Mouse (Mus musculus) left cerebral cortex, adult 11 months (tissue): ENCODE results near the gene Atp10b.
A peak's percentile ranks its signal among the peaks of the same experiment; 100 is the strongest.

Experiments
- DNase-seq: peaks from one replicate; pipeline ENCODE4 v3.0.0; 2022; ENCODE audit warnings: low spot score

Gene Atp10b

DNA sequence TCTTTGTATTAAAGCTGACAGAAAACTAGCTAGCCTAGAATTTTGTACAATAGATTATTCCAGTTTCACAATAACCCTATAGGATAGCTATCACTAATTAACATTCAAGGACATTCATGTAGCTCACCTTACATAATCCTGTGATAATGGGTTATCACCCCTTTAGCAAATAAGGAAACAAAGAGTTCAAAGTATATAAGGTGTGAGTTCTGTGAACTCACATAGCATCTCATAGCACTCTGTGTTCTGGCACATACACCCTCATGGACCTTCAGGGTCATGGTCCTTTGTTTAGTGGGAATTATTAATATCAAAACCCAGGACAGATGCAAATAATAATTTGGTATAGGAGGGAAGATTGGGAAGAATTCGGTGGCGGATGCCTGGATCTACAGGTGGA, 50.4 kb downstream of the Atp10b start:
- DNase-seq = no peak

DNA sequence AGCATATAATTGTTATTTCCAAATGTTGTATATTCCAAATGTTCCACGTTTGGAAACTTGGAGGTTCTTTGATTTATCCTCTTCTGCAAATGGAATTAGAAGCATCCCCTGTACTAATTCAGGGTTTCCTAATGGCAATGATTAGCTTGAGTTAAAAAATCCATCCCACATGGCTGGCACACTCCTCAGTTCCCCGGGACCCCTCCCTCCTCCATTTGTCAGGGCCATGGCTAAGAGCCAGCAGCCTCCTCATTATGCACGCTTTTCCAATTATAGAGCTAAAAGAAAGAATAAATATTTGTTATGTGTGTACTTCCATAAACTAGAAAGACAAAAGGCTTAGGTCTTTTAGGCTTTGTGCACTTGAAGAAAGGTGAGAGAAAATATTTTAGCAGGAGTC, 53.9 kb downstream of the Atp10b start:
- DNase-seq = no peak

DNA sequence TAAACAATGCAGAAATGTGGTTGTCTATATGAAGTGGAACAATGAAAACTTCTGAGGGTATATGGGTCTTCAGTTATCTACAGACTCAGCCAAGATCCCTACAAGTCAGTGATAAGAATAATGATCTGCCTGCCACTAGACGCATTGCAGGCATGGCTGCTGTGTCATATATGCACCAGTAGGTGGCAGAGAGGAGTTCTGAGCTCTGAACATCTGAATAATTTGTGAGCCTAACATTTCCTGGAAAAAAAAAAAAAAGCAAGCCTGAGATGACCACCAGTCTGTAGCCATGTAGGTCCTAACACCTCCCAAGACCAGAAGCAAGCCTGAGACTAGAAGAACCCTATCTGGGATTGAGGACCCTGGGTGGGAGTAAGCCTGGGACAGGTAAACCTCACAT, 63.5 kb downstream of the Atp10b start:
- DNase-seq = no peak

DNA sequence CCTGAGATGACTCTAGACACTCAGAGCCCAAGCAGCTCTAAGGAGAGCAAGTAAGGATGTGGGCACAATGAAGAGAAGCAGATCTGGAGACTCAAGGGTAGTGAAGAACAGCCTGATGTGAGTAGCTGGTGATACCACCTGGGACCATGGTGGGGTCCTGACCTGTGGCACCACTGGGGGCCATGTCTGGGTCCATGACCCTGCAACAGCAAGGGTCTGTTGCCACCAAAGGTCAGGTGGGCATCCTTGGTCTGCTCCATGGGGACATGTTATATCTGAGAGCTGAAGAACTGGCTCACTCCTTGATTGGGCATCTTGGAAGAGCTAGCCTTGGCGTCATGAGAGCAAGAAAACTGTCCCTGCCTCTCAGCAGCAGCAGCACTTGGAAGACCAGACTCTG, 64.1 kb downstream of the Atp10b start:
- no peak for DNase-seq

DNA sequence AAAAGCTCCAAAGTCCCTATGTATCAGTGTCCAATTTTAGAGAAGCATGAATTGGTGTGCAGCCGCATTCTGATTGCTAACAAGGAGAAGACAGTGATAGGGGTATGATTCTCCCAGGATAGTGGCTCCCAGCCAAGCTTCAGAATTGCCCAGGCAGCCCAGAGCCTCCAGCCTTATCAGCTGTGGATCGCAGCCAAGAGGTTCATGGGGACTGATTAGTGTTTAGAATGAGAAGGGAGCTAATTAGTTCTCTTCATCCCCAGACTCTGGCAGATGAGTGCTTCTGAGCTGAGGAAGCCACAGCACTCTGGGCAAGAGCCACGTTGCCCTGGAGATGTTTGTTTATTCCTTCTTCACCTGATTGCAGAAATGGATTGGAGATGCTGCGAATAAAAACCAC, 67.3 kb downstream of the Atp10b start:
- peak; percentile 28 for DNase-seq

DNA sequence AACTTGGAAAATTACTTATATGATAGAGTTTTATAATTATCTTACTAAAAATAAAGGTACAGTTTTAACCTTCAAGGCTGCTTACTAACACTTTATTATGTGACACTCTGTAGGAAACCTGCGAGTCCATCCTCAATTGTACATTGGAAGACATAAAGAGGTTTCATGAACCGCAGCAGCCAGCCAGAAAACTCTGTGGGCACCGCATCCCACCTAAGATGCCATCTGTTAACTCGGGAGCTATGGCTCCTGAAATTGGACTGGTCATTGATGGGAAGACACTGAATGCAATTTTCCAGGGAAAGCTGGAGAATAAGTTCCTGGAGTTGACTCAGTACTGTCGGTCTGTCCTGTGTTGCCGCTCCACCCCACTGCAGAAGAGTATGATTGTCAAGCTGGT, 80.6 kb downstream of the Atp10b start:
- DNase-seq = no peak

DNA sequence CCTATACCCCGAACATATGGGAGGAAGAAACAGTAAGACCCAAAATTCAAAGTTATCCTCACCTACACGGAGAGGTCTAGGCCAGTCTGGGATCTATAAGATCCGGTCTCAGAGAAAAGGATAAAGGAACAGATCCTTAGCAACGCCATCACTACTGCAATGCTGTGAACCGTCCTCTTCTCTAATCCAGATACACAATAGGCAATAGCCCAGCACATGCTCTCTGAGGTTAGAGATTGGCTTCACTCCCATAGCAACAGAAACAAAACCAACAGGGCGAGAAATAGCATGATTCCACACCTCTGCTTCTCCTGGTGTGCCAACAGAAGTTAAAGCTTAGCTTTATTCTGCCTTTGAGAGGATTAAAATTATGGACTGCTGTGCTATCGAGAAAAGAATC, 82.4 kb downstream of the Atp10b start:
- DNase-seq = no peak

DNA sequence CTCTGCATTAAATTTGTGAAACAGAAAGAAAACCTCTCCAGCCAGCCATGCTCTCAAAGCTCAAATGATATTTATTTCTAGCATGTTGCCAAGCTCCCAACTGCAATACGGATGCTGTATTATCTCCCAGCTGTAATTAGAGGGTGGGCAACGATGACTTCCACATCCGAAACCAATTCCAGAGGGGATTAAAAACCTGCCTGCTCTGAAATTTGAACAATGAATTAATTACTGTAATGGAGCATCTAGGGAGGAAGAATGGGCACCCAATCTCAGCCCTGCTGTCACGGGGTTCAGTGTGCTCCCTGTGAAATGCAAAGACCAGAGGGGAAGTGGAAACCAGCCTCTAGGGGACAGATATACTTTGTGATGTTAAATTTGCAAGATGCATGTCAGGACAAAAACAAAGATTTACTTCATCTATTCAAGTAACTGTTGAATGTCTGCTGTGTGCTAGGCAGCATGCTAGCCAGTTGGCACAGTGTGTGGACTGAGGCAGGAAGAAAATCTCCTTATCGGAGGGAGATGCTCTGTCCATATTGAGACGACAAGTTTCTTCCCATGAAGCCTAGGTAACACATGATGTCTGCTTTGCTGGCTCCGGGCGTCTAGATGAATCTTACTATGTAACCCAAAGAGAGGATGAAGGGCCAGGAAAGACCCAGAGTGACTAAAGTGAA, 86.8 kb downstream of the Atp10b start:
- no peak for DNase-seq

DNA sequence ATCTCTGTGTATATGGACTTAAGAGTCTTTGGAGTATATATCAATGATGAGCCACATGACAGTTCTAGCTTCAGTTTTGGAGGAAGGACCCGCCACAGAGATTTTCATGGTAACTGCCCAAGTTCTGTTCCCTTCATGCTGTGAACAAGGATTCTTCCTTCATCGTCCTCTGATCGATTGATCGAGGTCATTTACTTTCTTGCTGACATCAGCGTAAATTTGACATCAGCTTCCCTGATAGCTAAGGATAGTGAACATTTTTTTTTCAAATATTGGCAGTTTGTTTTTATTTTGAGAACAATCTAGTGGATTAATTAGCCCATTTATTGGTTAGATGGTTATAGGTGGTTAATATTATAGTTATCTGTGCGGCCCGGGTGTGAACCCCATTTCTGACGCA, 90.1 kb downstream of the Atp10b start:
- no peak for DNase-seq

DNA sequence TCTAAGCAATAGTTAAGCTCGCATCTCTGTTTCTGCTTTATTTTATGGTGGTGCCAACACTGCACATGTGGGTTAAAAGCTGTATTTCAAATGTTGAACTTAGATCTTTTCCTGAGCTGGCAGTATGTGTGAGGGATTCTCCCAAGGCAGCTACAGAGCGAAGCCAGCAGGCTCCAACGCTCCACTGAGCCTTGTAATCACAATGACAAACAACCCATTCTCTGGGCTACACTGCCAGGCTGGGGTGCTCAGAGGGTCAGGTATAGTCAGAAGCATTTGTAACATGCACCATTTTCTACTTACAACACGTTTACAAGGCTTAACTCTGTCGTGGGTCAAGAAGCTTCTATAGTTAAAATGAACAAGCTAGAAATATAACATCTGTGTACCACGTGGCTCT, 103.4 kb downstream of the Atp10b start:
- DNase-seq = no peak

DNA sequence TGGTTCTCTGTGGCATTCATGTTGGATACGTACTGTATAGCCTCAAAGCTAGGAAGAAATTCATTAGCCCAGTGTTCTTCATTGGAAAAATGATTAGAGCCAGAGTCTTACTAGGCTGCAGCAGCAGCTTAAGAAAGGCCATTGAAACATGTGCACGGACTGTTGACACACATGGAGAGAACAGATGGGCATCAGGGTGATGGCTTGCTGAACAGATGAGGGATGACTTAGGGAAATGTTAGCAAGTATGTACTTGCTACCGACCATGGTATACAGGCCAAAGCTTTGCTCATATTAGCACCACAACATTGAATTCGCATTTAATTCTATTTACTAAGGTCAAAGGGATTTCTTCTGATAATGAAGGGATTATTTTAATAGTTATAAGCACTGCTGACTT, 105.6 kb downstream of the Atp10b start:
- DNase-seq = no peak

DNA sequence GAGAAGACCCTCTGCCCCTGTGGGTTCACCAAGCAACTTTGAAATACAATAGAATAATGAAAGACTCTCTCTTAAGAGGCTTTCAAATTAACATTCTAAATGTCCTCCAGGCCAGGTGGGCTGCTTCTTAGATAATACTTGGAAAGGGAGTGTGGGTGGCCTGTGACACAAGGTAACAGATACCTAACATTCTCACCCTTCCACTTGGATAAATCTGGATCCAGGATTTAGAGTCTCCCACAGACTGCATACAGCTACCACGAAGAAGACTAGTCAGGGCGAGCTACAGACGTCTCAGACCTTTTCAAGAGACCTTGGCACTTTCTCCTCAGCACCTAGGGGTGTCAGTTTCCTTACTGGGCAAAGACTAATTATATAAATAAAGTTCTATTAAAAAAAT, 107.6 kb downstream of the Atp10b start:
- no peak for DNase-seq

DNA sequence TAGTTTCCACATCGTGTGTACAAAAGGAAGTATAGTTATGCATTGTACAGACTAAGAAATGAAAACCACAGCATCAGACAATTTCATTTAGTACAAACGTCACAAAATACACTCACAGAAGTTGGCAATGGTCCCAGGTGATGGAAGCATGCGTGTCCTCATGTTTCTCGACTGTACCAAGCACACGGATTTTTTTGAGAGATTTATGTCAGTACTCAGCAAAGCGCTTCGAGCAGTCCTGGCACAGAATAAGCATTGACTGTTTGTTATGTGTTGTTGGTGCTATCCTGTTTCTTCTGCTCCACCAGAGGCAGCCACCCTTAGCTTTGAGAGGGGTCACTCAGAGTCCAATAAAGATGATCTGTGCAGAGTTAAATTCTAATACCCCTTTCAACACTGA, 108.1 kb downstream of the Atp10b start:
- no peak for DNase-seq

DNA sequence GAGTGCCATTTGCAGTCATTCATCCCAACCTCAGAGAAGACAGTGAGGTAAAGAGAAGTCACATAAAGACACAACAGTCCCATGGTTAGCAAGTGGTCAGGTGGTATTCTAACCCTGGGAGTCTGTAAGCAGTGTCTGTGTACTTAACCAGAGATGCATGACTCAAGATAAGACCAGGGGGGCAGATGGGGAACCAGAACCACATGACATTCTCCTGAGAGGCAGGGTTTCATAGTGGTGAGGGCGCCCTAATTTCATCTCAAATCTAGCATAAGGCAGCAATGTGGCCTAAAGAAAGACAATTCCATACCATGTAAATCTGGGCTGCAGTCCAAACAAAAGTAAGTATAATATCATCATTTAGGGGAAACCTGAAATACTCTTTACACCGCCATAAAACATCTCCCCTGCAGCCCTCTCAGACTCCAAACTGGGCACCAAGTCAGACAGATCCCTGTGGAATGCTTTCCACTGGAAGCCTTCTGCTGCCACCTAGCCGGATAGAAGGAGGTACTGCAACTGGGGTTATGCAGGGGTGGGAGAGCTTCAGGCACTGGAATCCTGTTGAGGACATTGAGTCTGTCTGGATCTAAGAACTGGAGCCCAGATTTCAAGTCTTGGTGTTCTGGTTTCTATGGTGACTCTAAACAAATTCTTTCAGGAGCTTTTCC, 114.0 kb downstream of the Atp10b start:
- DNase-seq = no peak

DNA sequence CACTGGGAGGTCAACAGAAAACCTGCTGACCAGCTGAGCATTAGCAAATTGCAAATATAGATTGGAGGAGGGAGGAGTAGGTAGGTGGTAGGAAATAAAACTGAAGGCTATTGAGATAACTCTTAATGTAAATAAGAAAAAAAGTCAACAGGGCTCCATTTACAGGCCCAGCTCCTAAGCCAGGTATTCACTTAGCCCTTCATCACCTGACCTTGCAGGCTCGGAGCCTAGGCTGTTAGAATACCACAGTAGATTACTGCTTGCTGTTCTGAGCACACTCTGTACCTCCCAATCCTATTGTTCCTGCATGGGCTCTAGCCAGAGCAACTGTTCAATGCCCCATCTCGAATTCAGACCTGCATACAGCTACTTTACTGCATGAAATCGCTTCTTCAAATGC, 117.8 kb downstream of the Atp10b start:
- DNase-seq = no peak

DNA sequence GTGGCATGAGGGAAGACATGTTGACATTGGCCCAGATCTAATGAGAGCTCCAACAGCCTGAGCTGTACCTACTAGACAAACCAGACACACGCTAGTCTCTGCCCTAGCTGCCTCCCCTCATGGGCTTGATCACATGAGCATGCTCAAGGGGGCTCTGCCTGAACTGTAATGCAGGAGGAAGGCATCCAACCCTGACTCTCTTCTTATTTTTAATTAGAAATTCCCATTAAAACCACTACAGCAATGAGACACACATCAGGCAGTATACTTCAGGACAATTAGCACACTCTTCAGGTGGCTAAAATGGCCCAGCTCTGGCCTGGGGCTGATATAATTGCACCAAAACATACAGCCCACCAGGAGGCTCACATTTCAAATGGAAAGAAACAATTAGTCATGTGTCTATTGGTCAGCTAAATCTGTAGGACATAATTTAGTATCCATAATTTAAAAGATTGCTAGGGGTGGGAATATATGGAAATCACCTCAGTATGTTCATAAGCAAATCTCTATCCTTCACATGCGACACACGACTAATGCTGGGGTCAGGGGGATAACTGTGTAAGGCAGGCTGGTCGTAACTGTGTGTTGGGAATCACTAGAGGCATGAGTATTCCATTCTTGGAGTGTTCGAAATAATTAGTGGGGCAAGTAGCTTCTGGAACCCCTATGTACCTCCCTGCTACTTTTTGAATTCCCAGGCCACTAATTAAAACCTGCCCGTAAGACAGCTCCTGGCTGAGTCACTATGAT, 120.0 kb downstream of the Atp10b start:
- no peak for DNase-seq

DNA sequence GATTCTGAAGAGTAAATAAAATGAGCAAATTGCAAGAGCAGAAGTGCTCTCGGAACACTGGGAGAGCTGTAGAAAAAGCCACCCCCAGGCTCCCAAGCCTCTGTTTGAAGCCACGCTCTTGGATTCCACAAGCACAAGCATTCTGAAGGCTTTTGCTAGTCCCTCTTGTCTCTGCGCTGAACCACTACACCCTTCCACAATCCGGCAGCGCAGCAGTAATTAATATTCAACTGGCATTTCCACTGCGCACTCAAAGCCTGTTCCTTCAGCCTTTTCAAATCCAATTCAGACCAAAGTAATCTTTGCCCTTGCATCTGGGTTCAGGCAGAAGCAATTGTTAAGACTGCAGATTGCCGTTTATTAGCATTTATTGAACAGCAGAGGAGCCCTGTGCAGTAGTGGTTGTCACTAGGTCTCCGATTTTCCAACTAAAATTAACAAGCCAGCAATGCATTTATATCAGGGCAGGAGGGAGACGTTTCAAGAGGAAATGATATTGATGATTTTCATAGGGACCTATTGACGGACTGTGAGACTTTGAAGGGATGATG, 120.7 kb downstream of the Atp10b start:
- no peak for DNase-seq

DNA sequence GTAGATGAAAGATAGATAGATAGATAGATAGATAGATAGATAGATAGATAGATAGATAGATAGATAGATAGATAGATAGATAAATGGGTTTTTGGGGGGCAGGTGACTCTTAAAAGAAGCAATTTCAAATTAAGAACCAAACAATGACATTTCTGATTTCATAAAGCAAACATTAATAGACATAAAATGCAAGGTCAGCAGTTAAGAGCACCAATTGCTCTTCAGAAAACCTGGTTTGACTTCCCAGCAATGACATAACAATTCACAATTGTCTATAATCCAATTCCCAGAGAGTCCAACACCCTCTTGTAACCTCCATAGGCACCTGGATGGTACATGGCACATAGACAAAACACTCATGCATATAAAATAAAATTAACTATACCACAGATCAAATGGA, 124.2 kb downstream of the Atp10b start:
- DNase-seq = no peak

DNA sequence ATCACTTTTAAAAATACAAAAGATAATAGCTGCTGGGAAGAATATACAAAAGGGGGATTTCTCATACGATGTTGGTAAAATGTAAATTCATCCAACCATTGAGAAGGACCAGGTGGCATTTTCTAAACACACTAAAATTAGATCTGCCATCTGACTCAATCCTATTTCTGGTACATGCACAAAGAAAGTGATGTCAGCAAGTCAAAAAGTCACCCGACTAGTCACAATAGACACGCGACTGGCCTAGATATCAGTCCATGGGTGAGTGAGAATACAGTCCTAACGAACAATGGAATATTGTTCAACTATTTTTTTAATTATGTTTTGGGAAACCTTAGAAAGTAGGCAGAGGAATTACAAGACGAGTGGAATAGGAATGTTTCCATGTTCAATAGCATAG, 147.9 kb downstream of the Atp10b start:
- no peak for DNase-seq

DNA sequence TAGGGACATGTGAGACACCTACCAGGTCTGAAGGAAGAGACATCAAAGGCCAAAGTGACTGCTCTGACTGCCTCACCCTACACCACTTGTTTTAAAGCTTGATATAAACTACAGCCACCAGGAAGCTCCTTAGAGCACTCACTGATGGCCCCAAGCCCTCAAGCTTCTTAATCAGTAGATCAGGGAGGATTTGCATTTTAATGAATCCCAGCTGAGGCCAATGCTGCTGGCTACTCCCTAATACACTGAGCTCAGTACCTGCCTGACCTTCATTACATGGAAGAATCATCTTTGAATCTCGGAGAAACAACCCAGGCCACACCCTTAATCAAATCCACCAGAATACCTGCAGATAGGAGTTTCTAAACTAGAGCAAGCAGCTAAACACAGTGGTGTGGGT, 161.3 kb downstream of the Atp10b start:
- DNase-seq = no peak
